Mouse (Mus musculus) limb, embryonic 13.5 days (tissue): ENCODE results near the gene Prss38. TPM values are rescaled to one million over a fixed set of nuclear protein-coding genes. Genes with fewer than 3 reads are reported as not detected.
A peak's percentile ranks its signal among the peaks of the same experiment; 100 is the strongest.

ENCODE experiments used
- ATAC-seq: fragments of 200-750 bp; cut with Nextera tagmentation; 2 replicates; pipeline ENCODE4 v1.8.0; 2017; ENCODE audit warnings: low read depth, moderate number of reproducible peaks, moderate TSS enrichment; ENCODE audit not compliant: low FRiP score
- H3K27ac ChIP-seq: fragments of 300-500 bp; sonication (generic); 2 replicates; pipeline ENCODE4 v1.5.1; 2015; ENCODE audit warnings: inconsistent platforms, mild to moderate bottlenecking, moderate library complexity
- H3K27me3 ChIP-seq: fragments of 300-500 bp; sonication (generic); 2 replicates; pipeline ENCODE4 v1.6.1; 2015; ENCODE audit warnings: mild to moderate bottlenecking, inconsistent platforms
- H3K36me3 ChIP-seq: fragments of 300-500 bp; sonication (generic); 2 replicates; pipeline ENCODE4 v1.6.1; 2015; ENCODE audit warnings: inconsistent platforms, mild to moderate bottlenecking, moderate library complexity
- H3K4me1 ChIP-seq: fragments of 300-500 bp; sonication (generic); 2 replicates; pipeline ENCODE4 v1.6.1; 2015; ENCODE audit warnings: inconsistent platforms
- H3K4me2 ChIP-seq: fragments of 300-500 bp; sonication (generic); replicated peaks from 2 replicates; pipeline ENCODE4 v1.6.1; 2015; ENCODE audit warnings: inconsistent platforms, mild to moderate bottlenecking, moderate library complexity
- H3K4me3 ChIP-seq: fragments of 300-500 bp; sonication (generic); 2 replicates; pipeline ENCODE4 v1.5.1; 2015; ENCODE audit warnings: moderate library complexity, mild to moderate bottlenecking, inconsistent platforms
- H3K9ac ChIP-seq: fragments of 300-500 bp; sonication (generic); 2 replicates; pipeline ENCODE4 v1.6.1; 2015; ENCODE audit warnings: mild to moderate bottlenecking, inconsistent platforms
- H3K9me3 ChIP-seq: fragments of 300-500 bp; sonication (generic); 2 replicates; pipeline ENCODE4 v1.6.1; 2016; ENCODE audit warnings: inconsistent platforms
- WGBS: fragments of 180-500 bp; shearing (Covaris S2); methylation state at CpG from one replicate; pipeline ENCODE4 v1.1.7; 2015; 5-methylcytosine and 5-hydroxymethylcytosine counted together
- polyA plus RNA-seq: library from polyadenylated mRNA; unstranded; fragments of >200 nt; fragmentation: Nextera tagmentation; extraction: Ambion mirVana; gene quantifications from 2 replicates; pipeline ENCODE4 v1.2.1, GENCODE M21; 2015

The Prss38 gene
- polyA plus RNA-seq, result 0.11 TPM in 1 of 2 replicates, not detected in the other

DNA sequence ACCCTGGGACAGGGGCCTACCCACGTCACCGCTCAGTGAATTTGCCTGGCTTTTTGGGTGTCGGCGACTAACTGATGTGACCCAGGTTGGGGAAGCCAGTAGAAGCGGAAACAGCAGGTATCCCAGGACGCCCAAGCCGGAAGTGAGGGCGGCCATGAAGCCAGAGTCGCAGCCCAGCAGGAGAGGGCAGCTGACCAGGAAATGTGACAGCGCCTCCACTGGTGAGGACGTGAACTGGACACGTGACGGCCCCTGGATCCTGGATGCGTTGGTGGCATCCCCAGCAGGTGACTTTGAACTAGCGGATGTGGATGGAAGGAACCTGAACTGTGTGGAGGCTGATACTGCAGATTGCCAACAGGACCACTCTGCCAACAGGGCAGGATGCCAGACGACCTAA is at the start of gene Prss38:
TSS of gene Prss38 (minus strand) at position 183 of the 400 bp plus-strand sequence.
- Histone ChIP-seq H3K27ac (no peak within 1 kb of the TSS), H3K9ac (no peak within 1 kb of the TSS)

DNA sequence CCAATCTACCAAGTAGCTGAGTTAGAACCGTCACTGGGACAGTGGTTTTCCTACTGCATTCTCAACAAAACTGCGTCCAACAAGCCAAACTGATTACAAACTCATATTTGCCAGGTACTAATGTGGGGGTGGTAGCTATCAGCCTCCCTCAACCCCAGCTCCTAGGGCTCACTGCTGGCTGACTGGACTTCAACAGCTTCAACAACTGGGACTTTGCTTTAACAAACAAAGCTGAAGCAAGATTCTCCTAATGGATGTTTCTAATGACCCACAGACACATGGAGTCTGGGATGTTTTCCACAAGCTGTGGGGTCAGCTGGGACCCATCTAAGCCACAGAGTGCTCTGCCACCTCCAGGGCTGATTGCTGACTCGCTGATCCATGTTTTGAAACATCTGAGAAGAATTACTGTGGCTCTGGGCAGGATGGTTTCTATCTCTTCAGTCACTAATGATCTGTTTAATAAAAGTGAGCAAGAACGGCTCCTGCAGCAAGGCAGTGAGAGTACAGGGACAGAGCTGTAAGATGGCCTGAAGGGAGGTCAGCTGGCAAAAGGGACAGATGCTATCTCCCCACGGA is 47.6 kb upstream of the Prss38 start:
- Histone ChIP-seq H3K4me3 (no peak overlapping the region), H3K27ac (no peak overlapping the region)
- ATAC-seq, result no peak

More for the DNA sequence above, at the start of gene Prss38:
- H3K36me3 ChIP-seq, result no peaks in the 10 kb centered on the region
- 78% methylated on average over 16 of the region's 16 CpGs for WGBS
- peaks cover 5% of the 10 kb centered on the region; the same call in 1 of the 2 replicates for H3K4me1 ChIP-seq
- no peak for ATAC-seq
- H3K9me3 ChIP-seq, result no peaks in the 10 kb centered on the region
- H3K27me3 ChIP-seq, result no peaks in the 10 kb centered on the region
- H3K4me2 ChIP-seq, result no peak within 1 kb of the TSS
- no peak within 1 kb of the TSS for H3K4me3 ChIP-seq

GRCm38 (mm10) chr11:59421967-59422366 is 46.5 kb upstream of the Prss38 start:
- Histone ChIP-seq H3K9me3 (no peaks in the 10 kb centered on the region), H3K9ac (no peak overlapping the region), H3K4me3 (no peak overlapping the region), H3K4me1 (peaks cover 36% of the 10 kb centered on the region), H3K27ac (no peak overlapping the region), H3K27me3 (no peaks in the 10 kb centered on the region), H3K4me2 (no peak overlapping the region), H3K36me3 (peaks cover 87% of the 10 kb centered on the region)
- ATAC-seq, result no peak
- 89% methylated on average over 2 of the region's 2 CpGs for WGBS

More for the DNA sequence above, 47.6 kb upstream of the Prss38 start:
- H3K9ac ChIP-seq, result no peak overlapping the region
- H3K9me3 ChIP-seq, result no peaks in the 10 kb centered on the region
- peaks cover 36% of the 10 kb centered on the region for H3K4me1 ChIP-seq
- no peak overlapping the region for H3K4me2 ChIP-seq
- WGBS, result 65% methylated on average over 5 of the region's 5 CpGs
- H3K27me3 ChIP-seq, result no peaks in the 10 kb centered on the region
- peaks cover 93% of the 10 kb centered on the region for H3K36me3 ChIP-seq

DNA sequence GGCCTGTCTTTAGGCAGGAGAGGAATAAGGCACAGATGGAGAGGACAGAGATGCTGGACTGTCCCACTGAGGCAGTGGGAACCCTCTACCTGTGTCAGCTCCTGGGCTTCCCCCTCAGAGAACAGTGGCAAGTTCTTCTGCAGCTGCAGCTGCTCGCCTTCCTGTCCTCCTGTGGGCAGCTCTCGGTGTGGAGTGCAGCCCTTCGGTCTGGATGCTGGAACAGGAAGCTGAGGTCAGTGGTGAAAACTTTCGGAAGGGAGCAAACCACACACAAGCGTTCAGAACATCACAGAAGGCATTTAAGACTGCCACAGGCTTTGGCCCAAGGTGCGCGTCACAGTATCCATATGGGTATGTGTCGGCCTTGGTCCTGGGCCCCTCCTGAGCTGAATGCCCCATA is 46.0 kb upstream of the Prss38 start:
- Histone ChIP-seq H3K4me3 (no peak overlapping the region), H3K9ac (no peak overlapping the region), H3K9me3 (no peaks in the 10 kb centered on the region), H3K36me3 (peaks cover 87% of the 10 kb centered on the region), H3K27ac (no peak overlapping the region), H3K27me3 (no peaks in the 10 kb centered on the region), H3K4me1 (peaks cover 36% of the 10 kb centered on the region), H3K4me2 (no peak overlapping the region)
- 84% methylated on average over 8 of the region's 8 CpGs for WGBS
- no peak for ATAC-seq

DNA sequence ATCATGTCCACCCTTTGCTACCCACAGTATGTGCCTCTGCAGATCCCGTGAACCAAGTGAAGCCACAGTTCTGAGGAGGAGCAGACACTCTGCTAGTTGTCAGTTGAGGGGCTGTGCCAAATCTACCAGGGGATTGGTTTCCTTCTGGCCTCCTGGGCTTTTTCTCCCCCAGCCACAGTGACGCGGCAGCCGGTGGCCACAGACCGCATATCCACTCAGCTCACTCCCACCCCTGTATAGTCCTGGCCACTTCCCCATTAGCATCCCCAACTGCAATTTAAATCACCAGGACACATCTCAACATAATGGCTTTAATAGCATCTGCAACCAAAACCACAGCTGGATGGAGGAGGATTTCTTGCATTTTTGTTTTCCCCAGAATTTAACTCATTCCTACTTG is 43.3 kb upstream of the Prss38 start:
- 54% methylated on average over 5 of the region's 5 CpGs for WGBS
- Histone ChIP-seq H3K4me3 (no peak overlapping the region), H3K36me3 (peaks cover 86% of the 10 kb centered on the region), H3K4me1 (peaks cover 27% of the 10 kb centered on the region), H3K9ac (no peak overlapping the region), H3K27me3 (no peaks in the 10 kb centered on the region), H3K4me2 (peak overlapping the region; percentile 14), H3K27ac (peak overlapping the region; percentile 75), H3K9me3 (no peaks in the 10 kb centered on the region)
- no peak; the same call in 1 of the 2 replicates for ATAC-seq

DNA sequence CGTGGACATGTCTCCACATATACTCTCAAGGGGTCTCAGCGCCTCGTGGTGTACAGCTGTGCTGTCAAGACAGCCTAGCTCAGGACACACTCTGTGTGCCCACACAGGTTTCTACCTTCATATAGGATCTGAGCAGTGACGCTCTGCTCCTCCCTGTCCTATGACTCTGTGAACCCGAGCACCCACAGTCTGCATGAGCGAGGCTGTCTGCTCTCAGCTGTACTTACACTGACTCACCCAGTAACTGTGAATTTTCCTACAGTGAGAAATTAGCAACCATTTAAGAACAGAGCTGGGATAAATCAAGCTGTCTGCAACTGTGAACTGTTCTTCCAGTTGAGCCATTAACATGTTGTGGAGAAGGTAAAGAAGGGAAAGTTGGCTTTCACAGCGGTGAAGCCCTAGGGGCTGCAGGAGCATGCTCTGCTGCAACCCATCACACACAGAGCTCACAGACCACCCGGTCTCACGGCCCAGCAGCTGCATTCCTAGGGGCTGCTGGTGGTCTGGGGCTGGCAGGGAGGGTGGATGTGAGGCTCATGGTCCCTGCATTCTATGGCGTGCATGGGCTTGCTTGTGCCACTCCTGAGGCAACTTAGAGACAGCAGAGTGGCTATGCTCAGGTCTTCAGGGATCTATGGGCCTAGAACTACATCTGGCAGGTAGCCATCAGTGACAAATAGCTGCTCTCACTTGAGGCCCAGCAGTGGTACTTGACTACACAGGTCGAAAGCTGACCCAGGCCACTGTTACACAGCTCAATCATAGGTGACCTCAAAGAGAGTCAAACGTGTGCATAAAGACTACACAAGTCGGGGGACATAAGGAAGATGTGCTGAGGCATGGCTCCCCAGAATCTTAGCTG is 37.8 kb upstream of the Prss38 start:
- no peak overlapping the region for H3K4me2 ChIP-seq
- peak; percentile 45; the same call in 1 of the 2 replicates for ATAC-seq
- no peaks in the 10 kb centered on the region for H3K9me3 ChIP-seq
- H3K27ac ChIP-seq, result peak overlapping the region; percentile 72
- H3K36me3 ChIP-seq, result peaks cover 54% of the 10 kb centered on the region
- H3K9ac ChIP-seq, result no peak overlapping the region
- 56% methylated on average over 13 of the region's 13 CpGs for WGBS
- H3K27me3 ChIP-seq, result no peaks in the 10 kb centered on the region
- H3K4me1 ChIP-seq, result peaks cover 27% of the 10 kb centered on the region
- no peak overlapping the region for H3K4me3 ChIP-seq

DNA sequence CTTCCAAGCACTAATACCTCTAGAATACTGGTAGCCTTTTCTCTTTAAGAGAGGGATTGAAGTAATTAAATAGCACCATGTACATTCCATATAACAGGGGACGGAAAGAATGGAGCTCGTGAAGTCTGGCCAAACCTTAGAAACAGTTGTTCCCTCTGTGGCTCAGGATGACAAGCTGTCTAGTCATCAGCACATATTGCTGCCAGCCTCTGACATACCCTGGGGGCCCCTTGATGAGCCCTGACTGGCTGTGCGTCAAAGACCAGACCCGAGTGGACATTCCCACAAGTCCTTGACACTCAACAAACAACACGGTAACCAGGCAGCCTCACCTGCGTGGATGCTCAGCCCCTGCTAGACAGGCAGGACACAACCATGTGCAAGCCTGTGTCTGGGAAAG is 36.6 kb upstream of the Prss38 start:
- Histone ChIP-seq H3K4me1 (peaks cover 26% of the 10 kb centered on the region), H3K36me3 (peaks cover 59% of the 10 kb centered on the region), H3K9ac (no peak overlapping the region), H3K9me3 (no peaks in the 10 kb centered on the region), H3K27ac (peak overlapping the region; percentile 72), H3K27me3 (no peaks in the 10 kb centered on the region), H3K4me3 (no peak overlapping the region), H3K4me2 (no peak overlapping the region)
- no peak for ATAC-seq
- 65% methylated on average over 6 of the region's 6 CpGs for WGBS

- no peaks in the 10 kb centered on the region for H3K27me3 ChIP-seq
- H3K4me3 ChIP-seq, result no peak overlapping the region
- no peak overlapping the region for H3K4me2 ChIP-seq
- H3K9me3 ChIP-seq, result no peaks in the 10 kb centered on the region
- H3K4me1 ChIP-seq, result peaks cover 26% of the 10 kb centered on the region
- 81% methylated on average over 2 of the region's 2 CpGs for WGBS
- ATAC-seq, result no peak
- H3K27ac ChIP-seq, result no peak overlapping the region
- peaks cover 62% of the 10 kb centered on the region for H3K36me3 ChIP-seq
- no peak overlapping the region for H3K9ac ChIP-seq
Observed at GRCm38 (mm10) chr11:59410851-59411250, 35.4 kb upstream of the Prss38 start.

DNA sequence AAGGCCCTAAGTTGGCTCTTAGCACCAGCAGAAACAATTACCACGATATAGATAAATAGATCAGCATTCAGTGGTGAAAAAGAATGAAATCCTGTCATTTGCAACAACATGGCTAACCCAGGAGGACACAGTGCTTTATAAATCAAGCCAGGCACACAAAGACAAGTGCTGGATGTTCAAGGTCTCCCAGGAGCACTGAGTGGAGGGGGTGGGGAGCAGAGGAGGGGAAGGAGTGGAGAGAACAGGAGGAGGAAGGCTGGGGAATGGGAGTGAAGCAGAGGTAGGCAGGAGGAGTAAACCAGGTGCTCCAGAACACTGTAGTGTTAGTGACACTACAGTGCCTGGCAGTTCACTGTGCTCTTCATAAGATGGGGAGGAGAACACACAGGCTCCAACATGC is 30.3 kb upstream of the Prss38 start:
- Histone ChIP-seq H3K36me3 (peaks cover 73% of the 10 kb centered on the region), H3K9ac (no peak overlapping the region), H3K27ac (no peak overlapping the region), H3K4me3 (no peak overlapping the region), H3K4me2 (no peak overlapping the region), H3K9me3 (no peaks in the 10 kb centered on the region), H3K27me3 (no peaks in the 10 kb centered on the region), H3K4me1 (peaks cover 6% of the 10 kb centered on the region)
- WGBS, result 92% methylated on average over 1 of the region's 1 CpGs
- ATAC-seq, result no peak

DNA sequence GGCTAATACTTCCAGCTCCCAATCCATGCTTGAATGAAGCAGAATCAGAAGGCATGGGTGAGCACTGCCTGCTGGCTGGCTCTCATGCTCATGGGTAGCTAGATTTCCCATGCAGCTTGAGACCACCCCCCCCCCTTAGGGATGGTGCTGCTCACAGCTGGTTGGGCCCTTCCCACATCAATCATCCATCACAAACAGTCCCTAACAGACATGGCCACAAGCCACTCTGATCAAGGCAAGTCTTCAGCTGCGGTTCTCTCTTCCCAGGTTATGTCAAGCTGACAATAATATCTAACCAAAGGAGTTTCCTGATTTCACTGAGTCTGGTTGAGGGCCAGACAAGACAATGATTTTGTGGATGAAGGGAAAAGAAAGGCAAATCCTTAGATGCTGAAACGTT is 25.4 kb upstream of the Prss38 start:
- Histone ChIP-seq H3K27me3 (no peaks in the 10 kb centered on the region), H3K9me3 (no peaks in the 10 kb centered on the region), H3K36me3 (peaks cover 32% of the 10 kb centered on the region), H3K4me2 (no peak overlapping the region), H3K4me1 (peaks cover 44% of the 10 kb centered on the region), H3K4me3 (no peak overlapping the region), H3K9ac (no peak overlapping the region), H3K27ac (no peak overlapping the region; the same call in 1 of the 2 replicates)
- ATAC-seq, result no peak
- WGBS, result 73% methylated on average over 2 of the region's 2 CpGs

DNA sequence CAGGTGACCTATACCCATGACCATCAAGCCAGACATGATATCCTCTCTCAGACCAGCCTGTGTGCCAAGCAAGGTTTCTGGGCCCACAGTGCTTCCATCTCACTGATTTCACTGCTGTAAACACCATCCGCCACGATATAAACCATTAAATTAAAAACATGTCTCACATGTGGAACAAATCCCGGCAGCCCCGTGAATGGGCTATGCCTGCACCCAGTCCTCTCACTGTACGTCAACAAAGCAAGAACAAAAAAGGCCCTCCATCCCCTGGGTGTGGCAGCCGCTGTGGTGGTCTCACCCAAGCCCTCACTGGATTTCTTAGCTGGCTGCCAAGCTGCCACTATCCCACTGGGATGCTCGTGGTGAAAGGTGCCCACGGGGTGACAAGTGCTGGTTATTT is 24.4 kb upstream of the Prss38 start:
- ATAC-seq, result peak; percentile 28; the same call in 1 of the 2 replicates
- no peak overlapping the region for H3K4me2 ChIP-seq
- H3K4me1 ChIP-seq, result peaks cover 45% of the 10 kb centered on the region

More for the DNA sequence above, 24.4 kb upstream of the Prss38 start:
- peak overlapping the region; percentile 19; the same call in 1 of the 2 replicates for H3K9ac ChIP-seq
- H3K27ac ChIP-seq, result peak overlapping the region; percentile 83
- no peak overlapping the region for H3K4me3 ChIP-seq
- WGBS, result 34% methylated on average over 8 of the region's 8 CpGs
- no peaks in the 10 kb centered on the region for H3K9me3 ChIP-seq
- no peaks in the 10 kb centered on the region for H3K27me3 ChIP-seq
- H3K36me3 ChIP-seq, result peaks cover 21% of the 10 kb centered on the region
